Mouse (Mus musculus): ENCODE results near the gene Limch1.

GRCm38 (mm10) chr5:66751332-66751980, 5.8 kb downstream of the Limch1 start:
- TF ChIP-seq ZNF384 (IDR thresholded peaks at IDR 0.05; ENCODE audit: low read depth, low read length) (no peak), CTCF (conservative IDR thresholded peaks at IDR 0.05 in 1 of 2, IDR thresholded peaks at IDR 0.05 in 1 of 2; ENCODE audit: low read depth in 2 of 2, low read length in 2 of 2) (no peak), POLR2A (IDR thresholded peaks at IDR 0.05; ENCODE audit: low read depth, low read length) (no peak), MAZ (IDR thresholded peaks at IDR 0.05; ENCODE audit: low read depth, low read length) (no peak), MAFK (IDR thresholded peaks at IDR 0.05; ENCODE audit: insufficient replicate concordance, low read length) (no peak), RCOR1 (conservative IDR thresholded peaks at IDR 0.05; ENCODE audit: low read depth, low read length) (no peak)
